Mouse (Mus musculus) urinary bladder, postnatal 10 days (tissue): ENCODE data around the gene Tmem106b.

ENCODE experiments used
- DNase-seq: peaks from one replicate; pipeline ENCODE4 v3.0.0; 2022; ENCODE audit warnings: low spot score

Tmem106b gene

GRCm38 (mm10) chr6:13069302-13070146 lies at the start of gene Tmem106b:
Gene Tmem106b (plus strand): TSS chr6:13069759.
- DNase-seq, result peak; percentile 87

DNA sequence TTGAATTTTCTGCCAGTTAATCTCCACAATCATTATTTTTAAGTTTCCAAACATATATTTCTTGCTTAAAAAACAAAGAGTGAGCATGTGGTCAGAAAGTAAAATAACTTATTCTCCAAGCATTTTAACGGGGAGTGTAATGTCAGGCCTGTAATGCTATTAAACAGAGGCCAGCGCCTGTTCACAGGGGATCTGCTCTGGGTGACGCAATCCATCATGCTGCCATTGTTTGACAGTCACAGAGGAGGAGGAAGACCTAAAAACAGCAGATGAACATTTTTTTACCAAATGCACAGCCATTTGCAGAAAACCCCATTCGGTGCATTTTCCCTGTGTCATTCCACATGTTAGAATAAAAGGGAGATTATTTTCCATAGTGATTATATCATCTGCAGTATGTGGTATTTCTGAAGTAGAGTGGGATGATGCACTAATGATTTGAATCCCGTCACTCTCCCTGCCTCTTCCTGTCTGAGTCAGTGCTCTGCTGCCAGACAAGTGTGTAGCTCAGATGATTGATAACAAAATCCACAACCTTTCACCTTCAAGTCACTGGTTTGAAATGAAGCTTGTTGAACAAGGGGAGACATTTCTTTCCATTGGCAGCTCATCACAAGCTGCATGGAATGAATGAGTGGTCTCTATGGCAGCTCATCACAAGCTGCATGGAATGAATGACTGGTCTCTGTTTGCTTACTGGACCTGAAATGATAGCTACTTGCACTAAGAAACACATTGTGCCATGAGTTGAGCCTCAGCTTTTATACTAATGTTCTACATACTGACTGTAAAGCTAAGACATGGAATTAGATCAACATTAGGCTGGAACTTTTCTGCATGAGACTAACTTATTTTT lies 48.1 kb upstream of the Tmem106b start:
- DNase-seq, result no peak

DNA sequence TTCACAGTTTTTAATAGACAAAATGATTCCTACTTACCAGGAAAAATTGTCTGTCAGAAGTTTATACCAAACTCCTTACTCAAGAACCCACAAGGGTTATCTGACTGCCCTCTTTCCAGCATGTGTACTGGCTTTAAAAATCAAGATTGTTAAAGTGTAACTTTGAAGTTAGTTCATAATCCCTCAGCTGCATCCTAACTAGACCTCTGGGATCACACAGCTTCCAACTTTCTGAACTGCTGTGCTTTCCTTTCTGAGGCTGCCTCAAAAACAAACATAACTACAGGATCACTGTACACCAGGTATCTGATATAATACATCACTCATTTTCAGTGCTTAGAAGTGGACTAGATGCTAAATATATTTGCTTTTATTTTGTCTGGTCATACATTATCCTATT lies 39.0 kb upstream of the Tmem106b start:
- DNase-seq, result no peak

DNA sequence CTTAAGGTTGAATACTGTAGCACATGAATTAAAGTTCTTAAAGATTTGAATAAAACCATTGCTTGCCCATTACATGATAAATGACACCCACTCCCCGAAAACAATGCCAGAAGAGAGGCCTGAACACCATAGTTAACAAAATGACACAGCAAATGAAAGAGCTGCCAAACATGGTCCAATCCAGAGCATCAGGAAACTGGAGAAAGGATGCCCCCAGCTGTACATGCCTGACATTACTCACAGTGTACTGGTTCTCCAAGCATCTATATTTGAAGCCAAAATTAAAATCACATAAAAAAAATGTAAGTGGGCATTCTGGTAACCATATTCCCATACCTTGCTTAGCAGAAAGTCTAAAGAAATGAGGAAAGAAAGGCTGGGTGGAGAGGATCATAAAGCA lies 38.6 kb upstream of the Tmem106b start:
- DNase-seq, result no peak

DNA sequence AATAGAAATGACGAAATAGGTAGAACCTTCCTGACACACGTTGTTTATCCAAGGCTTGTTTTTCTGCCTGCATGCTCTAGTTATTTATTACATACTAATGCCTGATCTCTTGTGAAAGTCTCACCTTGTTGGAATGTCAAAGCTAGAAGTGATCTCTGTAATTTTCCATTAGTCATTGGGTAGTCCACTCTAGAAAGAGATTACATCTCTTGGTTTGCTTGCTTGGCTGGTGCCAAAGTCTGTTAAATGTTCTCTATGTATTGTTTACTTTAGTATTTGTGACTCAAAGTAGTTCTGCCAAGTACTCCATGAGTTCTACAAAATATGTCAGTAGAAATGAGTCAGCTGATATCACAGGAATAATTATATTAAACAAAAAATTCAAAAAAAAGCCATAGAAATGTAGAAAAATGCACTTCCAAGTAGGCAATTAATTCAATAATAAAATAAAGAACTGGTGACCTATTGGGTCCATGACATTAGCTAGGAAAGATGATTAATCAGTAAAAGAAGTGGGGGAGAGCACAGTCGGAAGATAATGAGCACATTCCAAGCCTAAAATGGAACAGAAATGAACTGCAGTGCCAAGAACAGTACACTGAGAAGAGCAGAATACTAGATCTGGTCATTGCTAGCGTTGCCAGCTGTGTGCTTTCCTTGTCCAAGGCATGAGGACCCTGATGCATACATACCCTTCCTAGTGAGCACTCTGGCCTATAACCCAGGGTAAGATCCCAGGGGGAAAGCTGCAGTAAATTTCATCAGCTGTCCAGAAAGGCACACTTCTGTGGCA lies 17.0 kb upstream of the Tmem106b start:
- DNase-seq, result no peak

DNA sequence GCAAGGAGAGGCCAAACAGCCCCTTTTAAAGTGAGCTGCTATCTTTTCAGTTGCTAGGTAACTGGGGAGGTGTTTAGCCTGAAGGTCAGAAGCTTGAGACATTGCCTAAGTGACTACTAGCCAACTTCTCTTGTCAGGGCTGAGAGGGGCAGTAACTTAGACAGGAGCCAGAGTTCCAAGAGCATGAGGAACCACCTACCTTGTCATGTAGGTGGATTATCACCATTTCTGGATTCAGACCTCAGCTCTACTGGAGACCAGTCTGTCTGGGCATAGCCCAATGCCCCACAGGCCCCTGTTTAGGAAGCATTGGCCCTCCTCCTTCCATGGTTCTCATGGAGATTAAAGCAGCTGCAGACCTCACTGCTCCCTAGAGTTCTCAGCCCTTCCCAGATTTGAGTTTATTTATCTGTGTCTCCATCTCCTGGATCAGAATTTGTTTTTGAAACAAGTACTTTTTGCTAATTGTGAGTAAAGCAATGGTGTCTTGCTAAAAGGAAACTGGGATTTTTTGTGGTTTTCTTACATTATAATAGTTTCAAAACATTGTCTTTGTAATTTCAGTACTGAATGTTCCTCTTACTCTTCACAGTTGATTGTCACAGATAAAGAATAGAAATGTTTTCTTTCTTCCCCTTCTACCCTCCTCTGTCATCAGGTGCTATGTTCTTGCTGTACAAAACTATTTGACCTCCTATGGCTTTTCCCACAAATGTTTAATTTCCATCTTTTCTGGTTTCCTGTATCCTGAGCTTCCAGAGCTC lies 8.1 kb upstream of the Tmem106b start:
- DNase-seq, result no peak

DNA sequence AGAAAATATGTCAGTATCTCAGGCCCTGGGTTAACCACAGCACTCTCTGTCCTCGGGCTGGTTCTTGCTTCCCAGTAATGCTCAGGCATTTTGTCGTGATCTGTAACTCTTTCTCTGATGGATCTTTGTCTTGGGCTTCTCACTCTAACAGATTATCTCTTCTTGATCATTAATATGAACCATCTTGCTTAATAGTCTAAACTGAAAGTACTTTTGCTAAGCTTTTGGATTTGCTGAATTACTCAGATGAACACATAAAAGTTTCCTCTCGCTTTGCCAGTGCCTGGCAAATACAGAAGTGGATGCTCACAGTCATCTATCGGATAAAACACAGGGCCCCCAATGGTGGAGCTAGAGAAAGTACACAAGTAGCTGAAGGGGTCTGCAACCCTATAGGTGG lies 7.5 kb upstream of the Tmem106b start:
- DNase-seq, result no peak

DNA sequence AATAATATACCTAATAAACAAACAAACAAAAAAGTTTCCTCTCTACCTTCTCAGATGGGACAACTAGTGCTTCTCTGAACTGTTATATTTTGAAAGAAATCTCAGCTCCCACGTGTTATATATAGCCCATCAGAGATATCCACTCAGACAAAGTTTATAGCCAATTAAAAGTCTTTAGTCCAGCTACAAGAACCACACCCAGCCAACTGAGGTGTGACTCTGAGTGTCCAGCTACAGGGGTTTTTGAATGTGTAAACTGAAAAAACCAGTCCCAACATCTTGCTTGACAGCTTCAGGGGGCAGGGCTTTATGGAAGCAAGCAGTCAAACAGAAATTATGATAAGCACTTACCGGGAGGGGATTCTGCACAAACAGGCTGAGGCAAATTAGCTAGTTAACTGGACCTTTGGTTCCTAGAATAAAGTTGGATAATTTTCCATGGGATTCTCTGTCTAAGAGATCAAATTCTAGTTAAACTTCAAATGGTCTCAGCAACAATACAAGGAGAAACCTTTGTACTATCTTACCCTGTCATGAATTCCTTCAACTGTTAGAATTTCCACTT lies 6.8 kb upstream of the Tmem106b start:
- no peak for DNase-seq

- DNase-seq, result no peak
Observed at GRCm38 (mm10) chr6:13070147-13070425, 527 bp downstream of the Tmem106b start.

- DNase-seq, result no peak
Observed at GRCm38 (mm10) chr6:13070485-13070884, 926 bp downstream of the Tmem106b start.

GRCm38 (mm10) chr6:13073036-13073435 lies 3.5 kb downstream of the Tmem106b start:
- no peak for DNase-seq

DNA sequence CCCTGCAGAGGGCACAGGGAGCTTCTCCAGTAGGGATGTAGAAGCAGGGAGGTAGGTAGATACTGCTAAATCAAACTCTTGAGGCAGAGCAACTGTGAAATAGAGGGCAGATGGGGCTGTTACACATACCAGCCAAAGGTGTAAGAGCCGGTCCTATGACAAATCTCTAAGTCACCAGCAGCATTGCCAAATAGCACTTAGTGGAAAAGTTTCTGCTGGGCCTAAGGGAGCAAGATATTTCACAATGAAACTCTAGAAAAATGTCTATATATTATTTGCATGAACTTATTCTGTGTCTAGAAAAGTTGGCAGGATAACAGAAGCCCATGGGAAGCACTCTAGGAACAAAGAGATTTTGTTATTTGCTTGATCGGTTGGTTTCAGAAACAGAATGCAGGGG lies 4.3 kb downstream of the Tmem106b start:
- DNase-seq, result no peak

DNA sequence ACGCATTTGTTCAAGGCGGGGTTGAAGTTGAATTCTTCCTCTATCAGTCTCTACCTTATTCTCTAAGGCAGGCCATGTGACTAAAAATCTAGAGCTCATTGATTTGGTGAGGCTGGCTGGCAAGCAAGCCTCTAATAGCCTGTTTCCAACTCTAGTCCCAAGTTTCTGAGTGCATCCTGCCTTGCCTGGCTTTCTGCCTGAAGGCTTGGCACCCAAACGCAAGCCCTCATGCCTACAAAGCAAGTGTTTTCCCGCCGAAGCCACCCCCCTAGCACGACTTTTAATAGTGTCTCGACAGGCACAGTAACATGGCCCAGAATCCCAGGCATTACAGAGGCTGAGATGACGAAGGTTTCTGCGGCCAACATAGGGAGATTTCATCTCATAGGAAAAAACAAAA lies 13.3 kb downstream of the Tmem106b start:
- DNase-seq, result no peak

- DNase-seq, result no peak
Observed at GRCm38 (mm10) chr6:13096656-13097435, 27.3 kb downstream of the Tmem106b start.

DNA sequence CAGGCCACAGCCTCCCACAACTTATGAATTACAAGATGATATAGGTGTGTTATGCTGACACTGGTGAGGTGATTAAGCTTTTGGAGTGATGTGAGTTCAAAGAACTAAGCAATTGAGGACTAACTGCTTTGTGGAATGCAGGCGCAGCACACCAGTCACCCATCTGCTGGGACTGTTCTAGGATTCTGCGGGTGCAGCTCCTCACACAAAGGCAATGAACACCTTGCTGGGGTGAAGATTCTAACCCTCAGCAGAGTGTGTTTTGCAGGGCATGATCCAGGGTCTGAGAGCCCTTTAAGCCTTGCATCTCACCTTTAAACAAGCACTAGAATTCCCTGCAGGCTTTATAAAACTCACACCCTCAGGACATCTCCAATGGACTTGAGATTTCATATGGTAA lies 30.6 kb downstream of the Tmem106b start:
- DNase-seq, result no peak

- DNase-seq, result no peak
Observed at GRCm38 (mm10) chr6:13108662-13109061, 39.1 kb downstream of the Tmem106b start.

DNA sequence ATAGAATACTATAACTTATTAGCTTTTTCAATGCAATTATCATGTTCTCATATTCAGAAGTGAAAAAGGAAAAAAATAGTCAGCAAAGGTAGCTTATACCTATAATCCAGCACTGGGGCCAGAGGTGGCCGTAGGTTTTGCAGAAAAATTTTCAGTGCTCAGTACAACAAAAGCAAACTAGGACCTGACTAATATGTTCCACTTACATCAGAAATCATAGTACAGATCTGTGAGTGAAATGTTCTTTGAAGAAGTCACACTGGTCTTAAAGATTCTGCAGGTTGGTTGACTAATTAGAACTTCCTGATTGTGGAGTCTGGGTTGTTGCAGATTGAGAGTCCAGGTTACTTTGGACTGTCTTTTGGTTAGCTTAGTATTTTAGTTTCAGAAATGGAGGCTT lies 67.7 kb downstream of the Tmem106b start:
- no peak for DNase-seq
